Mouse (Mus musculus) hindbrain, embryonic 14.5 days (tissue): ENCODE measurements at regions not wholly inside any gene's neighbourhood (a gene's known extent, or its start where the extent isn't known, plus 50 kb on each side); places are given as distances from the start of the nearest gene placed in this dataset.

ENCODE experiments used
- ATAC-seq: fragments of 200-750 bp; cut with Nextera tagmentation; 2 replicates; pipeline ENCODE4 v1.8.0; 2017; ENCODE audit warnings: moderate number of reproducible peaks, mild to moderate bottlenecking, moderate TSS enrichment, moderate library complexity; ENCODE audit not compliant: low FRiP score
- DNase-seq: peaks from one replicate; pipeline ENCODE4 v3.0.0-alpha.2; 2015; ENCODE audit warnings: low spot score
- H3K27ac ChIP-seq: fragments of 300-500 bp; sonication (generic); 2 replicates; pipeline ENCODE4 v1.5.1; 2014; ENCODE audit warnings: mild to moderate bottlenecking, moderate library complexity
- H3K27me3 ChIP-seq: fragments of 300-500 bp; sonication (generic); 2 replicates; pipeline ENCODE4 v1.6.1; 2014; ENCODE audit warnings: mild to moderate bottlenecking, low read length, mixed read lengths; ENCODE audit not compliant: control insufficient read depth, insufficient read depth
- H3K36me3 ChIP-seq: fragments of 300-500 bp; sonication (generic); replicated peaks from 2 replicates; pipeline ENCODE4 v1.6.1; 2014; ENCODE audit not compliant: control insufficient read depth, insufficient read depth
- H3K4me1 ChIP-seq: fragments of 300-500 bp; sonication (generic); replicated peaks from 2 replicates; pipeline ENCODE4 v1.6.1; 2014; ENCODE audit warnings: antibody characterized with exemption, low read length, mixed read lengths; ENCODE audit not compliant: control insufficient read depth, insufficient read depth
- H3K4me2 ChIP-seq: fragments of 300-500 bp; sonication (generic); replicated peaks from 2 replicates; pipeline ENCODE4 v1.6.1; 2014; ENCODE audit warnings: mild to moderate bottlenecking, moderate library complexity
- H3K4me3 ChIP-seq: fragments of 300-500 bp; sonication (generic); replicated peaks from 2 replicates; pipeline ENCODE4 v1.5.1; 2014; ENCODE audit warnings: mild to moderate bottlenecking, low read length
- H3K9ac ChIP-seq: fragments of 300-500 bp; sonication (generic); 2 replicates; pipeline ENCODE4 v1.6.1; 2014
- H3K9me3 ChIP-seq: fragments of 300-500 bp; sonication (generic); 2 replicates; pipeline ENCODE4 v1.6.1; 2016; ENCODE audit warnings: low read length; ENCODE audit not compliant: control insufficient read depth
- WGBS: fragments of 180-500 bp; shearing (Covaris S2); extraction: QIAGEN DNeasy Blood & Tissue Kit; methylation state at CpG from one replicate; pipeline ENCODE4 v1.1.7; 2014; 5-methylcytosine and 5-hydroxymethylcytosine counted together

DNA sequence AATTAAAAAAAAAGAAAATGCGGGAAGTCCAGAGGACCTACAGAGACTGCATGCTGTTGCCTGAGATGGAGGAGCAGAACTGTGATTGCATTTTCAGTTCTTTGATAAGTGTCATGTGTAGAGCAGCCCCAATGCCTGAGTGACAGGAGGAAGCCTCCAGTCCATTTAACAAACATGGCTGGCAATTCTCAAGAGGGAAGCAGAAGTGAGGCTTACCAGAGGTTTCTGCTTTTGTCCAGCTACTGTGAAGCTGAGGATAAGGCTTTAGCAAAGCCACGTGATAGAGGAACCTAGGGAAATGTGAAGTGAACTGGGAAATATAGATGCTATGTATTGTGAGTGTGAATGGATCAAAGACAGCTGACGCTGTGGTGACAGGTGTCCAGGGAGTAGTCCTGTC lies 56.6 kb downstream of the Sucnr1 start:
- H3K36me3 ChIP-seq, result no peaks in the 10 kb centered on the region
- no peaks in the 10 kb centered on the region for H3K27me3 ChIP-seq
- no peak overlapping the region for H3K9ac ChIP-seq
- no peak overlapping the region for H3K27ac ChIP-seq
- no peak for ATAC-seq
- no peak overlapping the region for H3K4me3 ChIP-seq
- no peak for DNase-seq
- WGBS, result 82% methylated on average over 3 of the region's 3 CpGs
- H3K4me1 ChIP-seq, result no peaks in the 10 kb centered on the region
- H3K4me2 ChIP-seq, result no peak overlapping the region
- H3K9me3 ChIP-seq, result no peaks in the 10 kb centered on the region

DNA sequence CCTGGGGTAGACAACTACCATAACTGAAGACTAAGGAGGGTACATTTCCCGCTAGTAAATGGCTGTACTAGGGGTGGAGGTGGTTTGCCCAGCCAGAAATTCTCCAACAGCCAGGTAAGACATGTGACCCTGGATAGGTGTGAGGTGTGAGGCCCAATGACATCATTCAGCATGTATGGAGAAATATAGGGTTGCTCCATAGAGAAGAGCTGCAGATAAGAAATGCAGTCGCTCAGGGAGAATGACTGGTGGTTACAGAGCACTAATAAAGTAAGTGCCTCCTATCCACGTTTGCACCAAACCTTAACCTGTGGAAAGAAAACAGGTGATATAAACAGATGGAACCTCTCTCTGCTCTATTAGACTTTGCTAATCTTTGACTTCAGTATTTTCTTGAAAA lies 78.2 kb downstream of the Sucnr1 start:
- ATAC-seq (no peak), DNase-seq (no peak)
- Histone ChIP-seq H3K36me3 (no peaks in the 10 kb centered on the region), H3K4me1 (no peaks in the 10 kb centered on the region), H3K27ac (no peak overlapping the region), H3K9me3 (no peaks in the 10 kb centered on the region), H3K4me2 (no peak overlapping the region), H3K27me3 (no peaks in the 10 kb centered on the region), H3K4me3 (no peak overlapping the region), H3K9ac (no peak overlapping the region)
- WGBS, result 91% methylated on average over 3 of the region's 3 CpGs

DNA sequence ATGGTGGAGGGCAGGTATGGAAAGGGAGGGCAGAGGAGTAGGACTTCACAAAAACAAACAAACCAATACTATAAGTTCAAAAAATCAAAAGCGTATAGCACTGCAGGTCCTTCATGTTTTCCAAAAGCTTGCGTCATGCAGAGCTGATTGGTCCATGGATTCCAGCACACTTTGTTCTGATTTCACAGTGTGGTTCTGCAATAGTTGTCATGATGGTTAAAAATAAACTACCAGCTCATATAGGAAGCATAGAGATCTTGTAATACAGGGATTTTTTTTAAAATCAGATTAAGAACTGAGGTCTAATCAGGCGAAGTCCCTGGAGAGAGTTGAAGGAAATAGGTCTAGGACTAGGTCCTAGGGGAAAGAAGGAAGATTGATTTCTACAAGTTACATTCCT lies 86.0 kb downstream of the Sucnr1 start:
- Histone ChIP-seq H3K36me3 (no peaks in the 10 kb centered on the region), H3K4me1 (no peaks in the 10 kb centered on the region), H3K4me3 (no peak overlapping the region), H3K27me3 (no peaks in the 10 kb centered on the region), H3K9me3 (no peaks in the 10 kb centered on the region), H3K4me2 (no peak overlapping the region), H3K27ac (no peak overlapping the region), H3K9ac (no peak overlapping the region)
- DNase-seq (no peak), ATAC-seq (no peak)
- WGBS, result 89% methylated on average over 3 of the region's 3 CpGs

DNA sequence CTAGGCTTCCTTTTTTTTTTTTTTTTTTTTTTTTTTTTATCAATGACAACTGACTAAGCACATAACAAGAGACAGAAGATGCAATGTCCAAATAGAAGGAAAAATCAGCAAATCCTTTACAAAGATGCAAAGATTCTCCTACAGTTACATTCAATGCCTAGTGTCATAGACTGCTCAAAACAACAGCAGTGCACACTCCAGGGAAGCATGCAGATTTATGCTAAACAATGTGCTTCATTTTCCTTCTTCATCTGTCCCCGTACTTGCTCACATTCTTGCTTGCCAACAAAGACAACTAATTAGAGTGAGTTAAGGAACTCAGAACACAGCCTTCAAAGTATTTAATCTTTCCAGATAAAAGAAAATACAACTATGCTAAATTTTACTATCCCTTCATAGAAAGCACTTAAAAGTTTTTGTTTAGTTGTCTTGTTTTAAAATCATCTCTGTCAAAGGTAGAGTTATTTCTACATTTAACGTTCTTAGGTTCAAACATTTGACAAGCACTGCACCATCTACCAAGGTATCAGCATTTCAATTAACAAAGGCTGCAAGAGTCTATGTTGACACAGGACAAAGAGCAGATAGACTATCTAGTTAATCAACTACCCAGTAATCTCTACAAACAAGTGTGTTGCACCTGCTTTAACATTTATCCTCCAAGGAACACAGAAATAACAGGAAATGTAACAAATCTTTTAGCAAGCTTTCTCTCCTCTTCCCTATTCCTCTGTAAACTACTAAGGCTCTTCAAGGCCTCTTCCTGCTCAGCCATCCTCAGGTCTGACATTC lies 86.7 kb downstream of the Sucnr1 start:
- DNase-seq, result no peak
- Histone ChIP-seq H3K36me3 (no peaks in the 10 kb centered on the region), H3K4me2 (no peak overlapping the region), H3K4me1 (no peaks in the 10 kb centered on the region), H3K9ac (no peak overlapping the region), H3K27ac (no peak overlapping the region), H3K27me3 (no peaks in the 10 kb centered on the region), H3K9me3 (no peaks in the 10 kb centered on the region), H3K4me3 (no peak overlapping the region)
- 39% methylated on average over 2 of the region's 2 CpGs for WGBS
- no peak for ATAC-seq

DNA sequence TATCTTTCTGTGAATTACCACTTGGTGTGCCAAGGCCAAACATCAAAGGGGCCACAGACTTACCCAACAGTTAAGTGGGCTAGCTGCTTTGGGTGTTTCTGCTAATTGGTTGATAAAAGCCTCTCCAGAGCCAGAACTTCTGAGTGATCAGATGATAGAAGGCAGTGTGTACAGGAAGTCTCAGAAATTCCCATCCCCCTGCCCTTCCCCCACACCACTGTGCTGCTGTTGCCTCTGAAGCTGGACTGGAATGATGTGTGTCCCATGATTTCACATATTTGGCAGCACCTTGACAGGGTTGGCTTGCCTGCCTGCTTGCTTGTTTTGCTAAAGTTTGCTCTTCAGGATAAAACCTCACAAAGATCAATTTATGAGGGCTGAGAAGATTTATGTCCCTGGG lies 87.9 kb downstream of the Sucnr1 start:
- Histone ChIP-seq H3K9ac (no peak overlapping the region), H3K27ac (no peak overlapping the region), H3K27me3 (no peaks in the 10 kb centered on the region), H3K4me1 (no peaks in the 10 kb centered on the region), H3K9me3 (no peaks in the 10 kb centered on the region), H3K4me2 (no peak overlapping the region), H3K36me3 (no peaks in the 10 kb centered on the region), H3K4me3 (no peak overlapping the region)
- ATAC-seq (no peak), DNase-seq (no peak)

DNA sequence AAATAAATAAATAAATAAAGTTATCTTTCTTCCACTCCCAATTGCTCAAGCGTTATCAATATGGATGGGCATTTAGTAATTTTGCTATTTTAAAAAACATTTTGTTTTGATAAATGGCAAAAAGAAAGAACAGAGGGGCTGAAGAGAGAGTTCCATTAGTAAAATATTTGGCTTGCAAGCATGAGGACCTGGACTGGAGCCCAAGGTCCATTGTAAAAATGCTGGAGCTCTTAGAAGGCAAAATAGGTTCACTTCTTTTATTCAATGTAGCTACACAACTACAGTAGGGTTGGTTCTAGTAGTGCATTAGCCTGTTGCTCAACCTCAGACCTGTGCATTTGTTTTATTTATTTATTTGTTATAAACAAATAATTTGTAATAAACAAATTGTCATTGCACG lies 102.8 kb downstream of the Sucnr1 start:
- Histone ChIP-seq H3K36me3 (no peaks in the 10 kb centered on the region), H3K4me2 (no peak overlapping the region), H3K4me3 (no peak overlapping the region), H3K27ac (no peak overlapping the region), H3K4me1 (no peaks in the 10 kb centered on the region), H3K9me3 (no peaks in the 10 kb centered on the region), H3K27me3 (no peaks in the 10 kb centered on the region), H3K9ac (no peak overlapping the region)
- ATAC-seq, result no peak
- WGBS, result 97% methylated on average over 2 of the region's 2 CpGs
- no peak for DNase-seq

DNA sequence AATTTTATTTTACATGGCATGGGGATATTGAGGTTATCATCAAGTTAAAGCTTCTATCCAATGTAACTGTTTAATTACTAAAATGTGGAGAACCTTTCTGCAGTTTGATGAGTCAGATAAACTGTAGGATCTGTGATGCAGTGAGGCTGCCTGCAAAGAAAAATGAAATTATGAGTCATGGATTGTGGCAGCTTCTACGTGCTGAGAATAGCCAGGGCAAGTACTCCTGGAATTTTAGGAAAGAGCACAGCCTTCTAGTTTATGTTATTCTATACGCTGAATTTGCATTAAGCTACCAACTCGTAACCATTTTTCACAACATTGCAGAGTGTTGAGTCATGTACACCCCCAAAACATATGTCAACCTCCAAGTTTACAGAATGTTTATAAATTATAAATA lies 114.4 kb downstream of the Sucnr1 start:
- 89% methylated on average over 3 of the region's 3 CpGs for WGBS

DNA sequence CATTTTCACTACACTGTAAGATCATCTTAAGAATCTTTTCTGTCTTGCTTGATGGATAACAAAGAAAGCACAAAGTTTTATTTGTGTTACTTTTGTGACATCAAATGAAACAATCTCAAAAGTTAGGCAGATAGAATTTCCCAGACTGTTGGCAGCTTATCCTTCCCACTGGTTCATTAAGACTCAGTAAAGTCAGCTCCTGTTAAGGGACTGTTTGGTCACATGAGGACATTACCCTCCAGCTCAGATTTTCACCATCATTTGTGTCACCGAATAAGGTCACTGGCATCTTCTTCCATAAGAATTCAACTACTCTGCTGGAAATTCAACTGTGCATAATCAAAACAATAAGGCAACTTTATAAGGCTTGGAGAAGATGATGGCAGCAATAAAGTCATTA lies 126.3 kb downstream of the Sucnr1 start:
- Histone ChIP-seq H3K27me3 (no peaks in the 10 kb centered on the region), H3K36me3 (no peaks in the 10 kb centered on the region), H3K9me3 (no peaks in the 10 kb centered on the region), H3K4me2 (no peak overlapping the region), H3K4me1 (no peaks in the 10 kb centered on the region), H3K4me3 (no peak overlapping the region), H3K9ac (no peak overlapping the region), H3K27ac (no peak overlapping the region)
- ATAC-seq (no peak), DNase-seq (no peak)
- 83% methylated on average over 1 of the region's 1 CpGs for WGBS

More for the DNA sequence above, 114.4 kb downstream of the Sucnr1 start:
- no peak overlapping the region for H3K4me2 ChIP-seq
- ATAC-seq, result no peak
- no peaks in the 10 kb centered on the region for H3K4me1 ChIP-seq
- H3K36me3 ChIP-seq, result no peaks in the 10 kb centered on the region
- no peak overlapping the region for H3K4me3 ChIP-seq
- no peak for DNase-seq
- no peak overlapping the region for H3K27ac ChIP-seq
- no peaks in the 10 kb centered on the region for H3K27me3 ChIP-seq
- H3K9me3 ChIP-seq, result no peaks in the 10 kb centered on the region
- no peak overlapping the region for H3K9ac ChIP-seq

DNA sequence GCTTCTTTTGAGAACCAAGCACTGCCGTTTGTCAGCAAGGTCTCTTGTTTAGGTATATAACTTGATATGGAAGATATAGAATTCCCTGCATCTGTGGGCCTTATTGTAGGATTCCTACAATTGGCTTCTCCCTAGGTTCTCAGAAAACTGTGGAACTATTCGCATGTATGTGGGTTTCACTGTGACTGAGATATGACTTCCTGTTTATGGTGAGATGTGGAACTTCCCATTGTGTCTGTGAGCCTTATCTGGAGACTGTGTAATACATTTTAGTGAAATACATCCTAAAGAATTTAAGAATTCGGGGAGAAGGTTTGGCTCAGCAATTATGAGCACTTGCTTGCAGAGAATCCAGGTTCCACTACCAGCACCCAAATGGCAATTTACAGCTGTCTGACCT lies 137.3 kb downstream of the Sucnr1 start:
- DNase-seq (no peak), ATAC-seq (no peak)
- WGBS, result 82% methylated on average over 3 of the region's 3 CpGs
- H3K27ac ChIP-seq, result no peak overlapping the region
- H3K4me2 ChIP-seq, result no peak overlapping the region
- H3K4me3 ChIP-seq, result no peak overlapping the region
- H3K27me3 ChIP-seq, result no peaks in the 10 kb centered on the region
- H3K36me3 ChIP-seq, result no peaks in the 10 kb centered on the region
- no peak overlapping the region for H3K9ac ChIP-seq
- no peaks in the 10 kb centered on the region for H3K9me3 ChIP-seq
- no peaks in the 10 kb centered on the region for H3K4me1 ChIP-seq

DNA sequence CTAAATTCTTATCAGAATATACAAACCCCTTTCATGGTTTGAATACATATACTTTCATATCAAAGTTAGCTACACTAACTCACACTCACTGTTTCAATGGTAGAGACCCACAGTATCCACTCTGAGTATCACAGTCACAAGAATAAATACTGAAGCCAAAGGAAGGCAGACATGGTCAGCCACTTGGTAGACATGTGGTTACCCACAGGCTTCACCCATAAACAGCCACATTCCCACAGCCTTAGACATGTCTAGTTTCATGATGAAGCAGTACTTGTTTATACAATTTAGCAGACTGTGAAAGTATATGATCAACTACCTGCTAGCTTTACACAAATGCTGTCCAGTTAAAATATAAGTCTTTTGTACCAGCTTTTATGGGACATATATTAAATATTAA lies 159.0 kb downstream of the Sucnr1 start:
- no peak overlapping the region for H3K4me3 ChIP-seq
- no peaks in the 10 kb centered on the region for H3K4me1 ChIP-seq
- no peaks in the 10 kb centered on the region for H3K9me3 ChIP-seq
- no peak overlapping the region for H3K9ac ChIP-seq
- H3K27me3 ChIP-seq, result no peaks in the 10 kb centered on the region
- H3K4me2 ChIP-seq, result no peak overlapping the region
- ATAC-seq (no peak), DNase-seq (no peak)
- H3K36me3 ChIP-seq, result no peaks in the 10 kb centered on the region
- no peak overlapping the region for H3K27ac ChIP-seq
